Mouse (Mus musculus): Measurements from ENCODE around the gene Dlg4. TPM values are rescaled to one million over a fixed set of nuclear protein-coding genes. Genes with fewer than 3 reads are reported as not detected.
A peak's percentile ranks its signal among the peaks of the same experiment; 100 is the strongest.
"Not testable (repeated sequence)": the region's sequence is repeated elsewhere in the genome, so short reads cannot be mapped to it uniquely, and the experiment has no call there.

Gene Dlg4
- total and polyA plus RNA-seq, 3 experiments, result 1.1 to 14.0 (median 12.1) TPM

DNA sequence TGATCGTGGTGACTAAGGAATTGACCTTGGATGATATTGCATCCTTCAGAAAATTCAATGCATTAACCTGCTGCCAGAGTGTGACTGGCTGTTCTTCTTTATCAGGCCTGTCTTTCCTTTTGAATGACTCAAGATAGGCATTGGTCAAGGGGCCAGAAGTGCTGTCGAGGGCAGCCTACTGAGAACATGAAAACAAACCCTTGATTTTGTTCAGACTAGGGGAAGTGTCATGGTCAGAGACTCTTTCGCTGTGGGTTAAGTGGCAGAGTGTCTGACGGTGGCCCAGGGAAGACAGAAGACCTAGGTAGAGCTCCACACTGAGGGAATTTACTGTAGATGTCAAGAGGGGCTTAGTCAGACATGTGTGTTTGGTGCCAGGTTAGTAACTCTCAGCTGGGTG, 50.0 kb downstream of the Dlg4 start:
- Histone ChIP-seq H3K36me3 (replicated peaks) (no peaks in the 10 kb centered on the region), H3K4me3 (ENCODE audit: low read depth, low read length) (no peak overlapping the region), H3K27me3 (ENCODE audit: insufficient read depth, low read length) (peaks cover 2% of the 10 kb centered on the region; the same call in 1 of the 2 replicates), H3K9me3 (replicated peaks) (peaks cover 5% of the 10 kb centered on the region; the same call in 1 of the 2 replicates), H3K4me1 (ENCODE audit: insufficient read depth, low read depth, low read length) (0 out of 2 replicates have a peak, but pooled peaks cover 5% of the 10 kb centered on the region)
- TF ChIP-seq GATA1 (IDR thresholded peaks at IDR 0.05; ENCODE audit: borderline replicate concordance, low read length) (no peak), CTCF (IDR thresholded peaks at IDR 0.05; ENCODE audit: low read depth, low read length) (no peak), GATA2 (IDR thresholded peaks at IDR 0.05; ENCODE audit: borderline replicate concordance, low read depth, low read length) (no peak), TAL1 (conservative IDR thresholded peaks at IDR 0.05; ENCODE audit: low read depth, low read length) (no peak), POLR2AphosphoS5 (IDR thresholded peaks at IDR 0.05; ENCODE audit: insufficient replicate concordance, low read depth, low read length) (no peak)
- ATAC-seq (ENCODE audit: extremely low read depth, insufficient number of reproducible peaks, low FRiP score, poor library complexity, severe bottlenecking) (no peak), DNase-seq (ENCODE audit: low spot score) (no peak)

DNA sequence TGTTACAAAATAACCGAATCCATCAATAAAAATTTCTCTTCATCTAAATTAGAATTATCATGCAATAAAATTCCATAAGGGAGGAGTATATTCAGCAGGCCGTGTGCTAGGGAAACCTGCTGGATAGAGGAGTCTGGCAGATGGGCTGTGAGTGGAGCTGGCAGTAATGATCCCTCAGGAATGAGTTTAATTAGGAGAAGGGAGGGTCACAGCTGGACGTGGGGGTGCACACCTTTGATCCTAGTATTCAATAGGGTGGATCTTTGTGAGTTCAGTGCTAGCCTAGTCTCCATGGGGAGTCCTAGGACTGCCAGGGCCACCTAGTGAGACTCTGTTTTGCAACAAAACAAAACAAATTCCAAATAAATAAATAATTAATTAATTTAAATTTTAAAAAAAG, 51.5 kb downstream of the Dlg4 start:
- no peak overlapping the region for H3K4me3 ChIP-seq (ENCODE audit: low read depth, low read length)
- no peak for ATAC-seq (ENCODE audit: extremely low read depth, insufficient number of reproducible peaks, low FRiP score, poor library complexity, severe bottlenecking)

DNA sequence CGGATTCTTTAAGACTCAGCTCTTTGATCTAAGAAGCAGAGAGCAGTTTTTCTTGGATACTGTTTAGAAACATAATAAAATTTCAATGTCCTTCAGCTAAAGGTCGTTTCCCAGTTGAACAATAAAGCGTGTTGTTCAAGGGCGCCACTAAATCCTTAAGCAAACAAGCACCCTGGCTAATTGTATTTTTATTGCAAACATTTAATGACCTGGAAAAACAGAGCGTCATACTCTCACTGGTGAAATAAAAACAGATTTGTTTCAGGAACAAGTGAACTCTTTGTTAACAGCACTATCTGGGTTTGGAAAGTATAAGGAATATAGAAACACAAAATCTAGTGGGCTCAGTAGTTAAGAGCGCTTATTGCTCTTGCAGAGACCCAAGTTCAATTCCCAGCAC, 53.3 kb downstream of the Dlg4 start:
- Histone ChIP-seq H3K4me1 (ENCODE audit: insufficient read depth, low read depth, low read length) (peaks cover 17% of the 10 kb centered on the region), H3K9me3 (replicated peaks) (no peaks in the 10 kb centered on the region), H3K36me3 (replicated peaks) (no peaks in the 10 kb centered on the region), H3K4me3 (ENCODE audit: low read depth, low read length) (no peak overlapping the region), H3K27me3 (ENCODE audit: insufficient read depth, low read length) (peaks cover 5% of the 10 kb centered on the region; the same call in 1 of the 2 replicates)
- no peak for ATAC-seq (ENCODE audit: extremely low read depth, insufficient number of reproducible peaks, low FRiP score, poor library complexity, severe bottlenecking)
- DNase-seq (ENCODE audit: low spot score), result no peak
- no peak for TF ChIP-seq GATA1 (IDR thresholded peaks at IDR 0.05; ENCODE audit: borderline replicate concordance, low read length)
- TF ChIP-seq CTCF (IDR thresholded peaks at IDR 0.05; ENCODE audit: low read depth, low read length), result no peak
- TF ChIP-seq GATA2 (IDR thresholded peaks at IDR 0.05; ENCODE audit: borderline replicate concordance, low read depth, low read length), result no peak
- no peak for TF ChIP-seq TAL1 (conservative IDR thresholded peaks at IDR 0.05; ENCODE audit: low read depth, low read length)
- no peak for TF ChIP-seq POLR2AphosphoS5 (IDR thresholded peaks at IDR 0.05; ENCODE audit: insufficient replicate concordance, low read depth, low read length)

More for the DNA sequence above, 51.5 kb downstream of the Dlg4 start:
- H3K4me1 ChIP-seq (ENCODE audit: insufficient read depth, low read depth, low read length), result 0 out of 2 replicates have a peak, but pooled peaks cover 5% of the 10 kb centered on the region
- peaks cover under 1% of the 10 kb centered on the region; the same call in 1 of the 2 replicates for H3K9me3 ChIP-seq (replicated peaks)
- TF ChIP-seq POLR2AphosphoS5 (IDR thresholded peaks at IDR 0.05; ENCODE audit: insufficient replicate concordance, low read depth, low read length) (no peak), CTCF (IDR thresholded peaks at IDR 0.05; ENCODE audit: low read depth, low read length) (no peak), TAL1 (conservative IDR thresholded peaks at IDR 0.05; ENCODE audit: low read depth, low read length) (no peak), GATA2 (IDR thresholded peaks at IDR 0.05; ENCODE audit: borderline replicate concordance, low read depth, low read length) (no peak), GATA1 (IDR thresholded peaks at IDR 0.05; ENCODE audit: borderline replicate concordance, low read length) (no peak)
- H3K27me3 ChIP-seq (ENCODE audit: insufficient read depth, low read length), result peaks cover 2% of the 10 kb centered on the region; the same call in 1 of the 2 replicates
- no peaks in the 10 kb centered on the region for H3K36me3 ChIP-seq (replicated peaks)
- DNase-seq (ENCODE audit: low spot score), result no peak

DNA sequence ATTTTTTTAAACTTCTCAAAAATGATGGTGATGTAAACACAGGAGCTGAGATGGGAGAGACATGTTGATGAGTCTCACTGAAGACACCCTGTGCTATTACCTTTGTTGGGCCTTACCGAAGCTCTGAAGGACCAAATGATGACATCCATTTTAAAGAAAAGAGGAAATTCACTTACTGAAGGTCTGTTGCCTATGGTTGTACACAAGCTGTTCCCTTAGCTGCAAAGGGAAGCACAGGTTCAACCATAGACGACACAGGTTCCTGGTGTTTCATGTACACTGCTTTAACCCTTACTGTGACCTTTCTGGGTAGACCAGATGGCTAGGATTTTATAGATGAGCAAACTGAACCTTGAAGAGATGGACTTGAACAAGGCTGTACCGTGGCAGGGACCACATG, 53.9 kb downstream of the Dlg4 start:
- peaks cover 23% of the 10 kb centered on the region for H3K4me1 ChIP-seq (ENCODE audit: insufficient read depth, low read depth, low read length)
- ATAC-seq (ENCODE audit: extremely low read depth, insufficient number of reproducible peaks, low FRiP score, poor library complexity, severe bottlenecking); H3K4me3 ChIP-seq (ENCODE audit: low read depth, low read length); H3K36me3 ChIP-seq (replicated peaks); H3K27me3 ChIP-seq (ENCODE audit: insufficient read depth, low read length); H3K9me3 ChIP-seq (replicated peaks); DNase-seq (ENCODE audit: low spot score): not testable (repeated sequence)

DNA sequence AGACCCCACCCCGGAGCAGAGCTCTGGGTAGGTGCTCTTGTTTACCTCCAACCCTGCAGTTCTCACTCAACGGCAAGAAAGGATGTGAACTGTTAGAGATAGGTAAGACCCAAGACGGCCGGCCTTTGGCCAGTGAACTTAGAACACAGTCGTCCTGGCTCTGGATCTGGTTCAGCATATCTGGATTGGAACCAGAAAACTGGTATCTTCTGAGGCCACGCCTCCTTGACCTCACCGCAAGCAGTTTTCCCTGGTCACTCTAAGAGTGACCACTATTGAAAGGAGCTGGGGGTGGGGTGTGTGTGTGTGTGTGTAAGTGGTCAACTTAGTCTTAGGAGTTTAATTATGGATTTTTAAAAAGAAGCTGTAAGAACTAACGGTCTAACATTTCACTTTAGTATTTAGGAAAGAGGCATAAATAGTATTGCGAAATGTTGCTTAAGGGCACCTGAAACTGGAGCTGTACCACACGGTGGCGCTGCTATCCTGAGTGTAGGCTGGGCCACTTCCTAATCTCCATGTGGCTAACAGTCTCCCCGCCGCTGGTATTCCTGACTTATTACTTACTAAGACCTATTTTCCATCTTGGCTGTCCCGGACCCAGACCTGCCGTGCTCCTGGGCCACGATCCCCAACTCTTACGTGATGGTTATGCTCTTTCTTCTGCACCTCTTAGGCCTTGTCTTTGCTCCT, 57.8 kb downstream of the Dlg4 start:
- Histone ChIP-seq H3K9me3 (replicated peaks) (no peaks in the 10 kb centered on the region), H3K4me3 (ENCODE audit: low read depth, low read length) (no peak overlapping the region), H3K4me1 (ENCODE audit: insufficient read depth, low read depth, low read length) (peaks cover 27% of the 10 kb centered on the region), H3K27me3 (ENCODE audit: insufficient read depth, low read length) (peaks cover 8% of the 10 kb centered on the region; the same call in 1 of the 2 replicates), H3K36me3 (replicated peaks) (no peaks in the 10 kb centered on the region)
- ATAC-seq (ENCODE audit: extremely low read depth, insufficient number of reproducible peaks, low FRiP score, poor library complexity, severe bottlenecking) (no peak), DNase-seq (ENCODE audit: low spot score) (peak; percentile 25)
- TF ChIP-seq GATA2 (IDR thresholded peaks at IDR 0.05; ENCODE audit: borderline replicate concordance, low read depth, low read length) (no peak), TAL1 (conservative IDR thresholded peaks at IDR 0.05; ENCODE audit: low read depth, low read length) (no peak), CTCF (IDR thresholded peaks at IDR 0.05; ENCODE audit: low read depth, low read length) (peak; percentile 62; the same call in 1 of the 2 replicates), POLR2AphosphoS5 (IDR thresholded peaks at IDR 0.05; ENCODE audit: insufficient replicate concordance, low read depth, low read length) (no peak), GATA1 (IDR thresholded peaks at IDR 0.05; ENCODE audit: borderline replicate concordance, low read length) (no peak)

DNA sequence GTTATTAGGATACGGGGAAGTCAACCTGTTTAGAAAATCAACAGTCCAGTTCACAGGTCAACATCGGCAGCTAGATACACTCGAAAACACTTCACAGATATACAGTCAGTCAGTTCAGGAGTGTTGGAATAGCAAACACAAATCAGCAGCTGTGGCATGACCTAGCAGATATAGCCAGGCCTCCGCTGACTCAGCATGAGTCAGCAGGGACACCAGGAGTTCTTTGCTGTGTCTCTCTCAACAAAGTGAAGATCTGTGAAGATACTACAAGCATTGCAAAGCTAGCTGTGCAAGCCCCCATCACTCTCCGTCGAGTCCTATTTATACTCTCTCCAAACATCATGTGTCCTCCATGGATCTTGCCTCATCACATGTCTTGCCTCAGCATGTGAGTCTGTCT, 58.8 kb downstream of the Dlg4 start:
- TF ChIP-seq GATA2 (IDR thresholded peaks at IDR 0.05; ENCODE audit: borderline replicate concordance, low read depth, low read length) (no peak), CTCF (IDR thresholded peaks at IDR 0.05; ENCODE audit: low read depth, low read length) (no peak), TAL1 (conservative IDR thresholded peaks at IDR 0.05; ENCODE audit: low read depth, low read length) (no peak), POLR2AphosphoS5 (IDR thresholded peaks at IDR 0.05; ENCODE audit: insufficient replicate concordance, low read depth, low read length) (no peak), GATA1 (IDR thresholded peaks at IDR 0.05; ENCODE audit: borderline replicate concordance, low read length) (no peak)
- no peaks in the 10 kb centered on the region for H3K9me3 ChIP-seq (replicated peaks)
- DNase-seq (ENCODE audit: low spot score) (no peak), ATAC-seq (ENCODE audit: extremely low read depth, insufficient number of reproducible peaks, low FRiP score, poor library complexity, severe bottlenecking) (peak; percentile 40; the same call in 1 of the 2 replicates)
- peaks cover 27% of the 10 kb centered on the region for H3K4me1 ChIP-seq (ENCODE audit: insufficient read depth, low read depth, low read length)
- H3K36me3 ChIP-seq (replicated peaks), result no peaks in the 10 kb centered on the region
- H3K4me3 ChIP-seq (ENCODE audit: low read depth, low read length), result no peak overlapping the region
- H3K27me3 ChIP-seq (ENCODE audit: insufficient read depth, low read length), result peaks cover 6% of the 10 kb centered on the region; the same call in 1 of the 2 replicates

Data from G1E (cell line).